Mouse (Mus musculus) cerebellum, adult 2 months (tissue): ENCODE results near the gene Stag1.

Source experiments
- CTCF ChIP-seq: fragments of 200-500 bp; IDR thresholded peaks from 2 replicates; pipeline ENCODE4 v1.5.1; 2011; ENCODE audit warnings: low read depth, mild to moderate bottlenecking, control low read depth, low read length, moderate library complexity, borderline replicate concordance; ENCODE audit not compliant: insufficient read depth
- POLR2A ChIP-seq: fragments of 200-500 bp; IDR thresholded peaks from 2 replicates; pipeline ENCODE4 v1.6.1; 2011; ENCODE audit warnings: low read length, control low read depth, borderline replicate concordance; ENCODE audit not compliant: insufficient read depth

DNA sequence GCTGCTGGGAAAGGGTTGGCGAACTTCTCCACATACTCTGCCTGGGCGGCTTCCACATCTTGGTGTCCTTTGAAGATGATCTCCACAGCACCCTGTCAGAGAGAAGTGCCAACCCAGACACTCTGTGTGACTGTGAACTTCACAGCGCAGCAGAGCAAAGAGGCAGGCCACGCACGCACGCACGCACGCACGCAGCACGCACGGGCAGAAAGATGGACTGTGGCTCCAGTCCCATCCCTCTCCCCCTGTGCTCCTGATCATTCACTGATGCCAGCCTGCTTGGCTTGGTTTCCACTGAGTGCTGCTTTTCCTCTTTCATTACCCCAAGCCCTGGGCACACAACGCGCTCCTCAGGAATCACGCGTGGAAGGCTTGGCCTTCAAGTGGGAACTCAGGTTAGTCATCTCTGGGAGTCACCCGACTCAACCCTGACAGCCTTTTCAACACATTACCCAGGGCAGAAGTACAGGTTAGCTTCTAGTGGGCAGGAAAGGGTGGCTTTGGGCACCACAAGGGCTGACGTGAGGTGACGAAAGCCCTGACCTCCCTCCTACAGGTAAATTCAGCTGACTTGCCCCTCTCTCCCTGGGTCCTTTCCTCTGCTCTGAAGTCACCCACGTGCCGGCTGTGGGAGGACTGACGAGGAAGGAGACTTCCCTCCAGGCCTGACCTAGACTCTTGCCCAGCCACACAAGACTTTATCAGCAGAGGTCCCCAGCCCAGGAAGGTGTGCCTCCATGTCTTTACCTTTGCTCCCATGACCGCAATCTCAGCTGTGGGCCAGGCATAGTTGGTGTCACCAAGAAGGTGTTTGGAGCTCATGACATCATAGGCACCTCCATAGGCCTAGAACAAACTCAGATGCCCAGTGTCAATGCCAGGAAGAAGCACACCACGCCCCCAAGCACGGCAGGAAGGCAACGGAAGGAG lies 387.0 kb downstream of the Stag1 start:
- TF ChIP-seq CTCF: no peak
- no peak for TF ChIP-seq POLR2A
